Mouse (Mus musculus): ENCODE measurements around the gene Serpind1. TPM values are rescaled to one million over a fixed set of nuclear protein-coding genes. Genes with fewer than 3 reads are reported as not detected.

The Serpind1 gene
- polyA plus RNA-seq, 1 experiment from 2014 or later = 0.67 TPM

- 77% methylated on average over 7 of the region's 7 CpGs for WGBS
- no peak for ATAC-seq (replicated peaks; ENCODE audit: extremely low read depth, insufficient read depth, low FRiP score)
- Histone ChIP-seq H3K4me3 (ENCODE audit: low read length) (no peak overlapping the region), H3K36me3 (ENCODE audit: control insufficient read depth, insufficient read depth) (peaks cover 14% of the 10 kb centered on the region), H3K4me2 (ENCODE audit: low read depth, low read length) (no peak overlapping the region), H3K27me3 (ENCODE audit: control insufficient read depth, insufficient read depth, low read length) (no peaks in the 10 kb centered on the region), H3K27ac (ENCODE audit: low read length) (no peak overlapping the region), H3K9ac (ENCODE audit: low read length) (no peak overlapping the region), H3K4me1 (ENCODE audit: control insufficient read depth, insufficient read depth, low read length) (no peaks in the 10 kb centered on the region), H3K9me3 (replicated peaks; ENCODE audit: control insufficient read depth, low read length) (no peaks in the 10 kb centered on the region)
Measured at GRCm38 (mm10) chr16:17339701-17340100, 8.5 kb downstream of the Serpind1 start.

GRCm38 (mm10) chr16:17340705-17341104 lies 9.5 kb downstream of the Serpind1 start:
- no peak overlapping the region for H3K4me2 ChIP-seq (ENCODE audit: low read depth, low read length)
- WGBS = 80% methylated on average over 2 of the region's 2 CpGs
- H3K27me3 ChIP-seq (ENCODE audit: control insufficient read depth, insufficient read depth, low read length) = no peaks in the 10 kb centered on the region
- no peak for ATAC-seq (replicated peaks; ENCODE audit: extremely low read depth, insufficient read depth, low FRiP score)
- no peak overlapping the region for H3K4me3 ChIP-seq (ENCODE audit: low read length)
- H3K36me3 ChIP-seq (ENCODE audit: control insufficient read depth, insufficient read depth) = peaks cover 14% of the 10 kb centered on the region
- no peak overlapping the region for H3K9ac ChIP-seq (ENCODE audit: low read length)
- H3K27ac ChIP-seq (ENCODE audit: low read length) = no peak overlapping the region
- H3K9me3 ChIP-seq (replicated peaks; ENCODE audit: control insufficient read depth, low read length) = no peaks in the 10 kb centered on the region
- H3K4me1 ChIP-seq (ENCODE audit: control insufficient read depth, insufficient read depth, low read length) = no peaks in the 10 kb centered on the region

GRCm38 (mm10) chr16:17341847-17342246 lies 10.7 kb downstream of the Serpind1 start:
- H3K9me3 ChIP-seq (replicated peaks; ENCODE audit: control insufficient read depth, low read length) = no peaks in the 10 kb centered on the region
- no peaks in the 10 kb centered on the region for H3K4me1 ChIP-seq (ENCODE audit: control insufficient read depth, insufficient read depth, low read length)
- H3K4me3 ChIP-seq (ENCODE audit: low read length) = no peak overlapping the region
- peaks cover 14% of the 10 kb centered on the region for H3K36me3 ChIP-seq (ENCODE audit: control insufficient read depth, insufficient read depth)
- ATAC-seq (replicated peaks; ENCODE audit: extremely low read depth, insufficient read depth, low FRiP score) = no peak
- H3K27me3 ChIP-seq (ENCODE audit: control insufficient read depth, insufficient read depth, low read length) = no peaks in the 10 kb centered on the region
- no peak overlapping the region for H3K4me2 ChIP-seq (ENCODE audit: low read depth, low read length)
- H3K9ac ChIP-seq (ENCODE audit: low read length) = no peak overlapping the region
- WGBS = 87% methylated on average over 4 of the region's 4 CpGs
- no peak overlapping the region for H3K27ac ChIP-seq (ENCODE audit: low read length)

- H3K4me3 ChIP-seq (ENCODE audit: low read length) = no peak overlapping the region
- no peaks in the 10 kb centered on the region for H3K9me3 ChIP-seq (replicated peaks; ENCODE audit: control insufficient read depth, low read length)
- H3K27ac ChIP-seq (ENCODE audit: low read length) = no peak overlapping the region
- no peak overlapping the region for H3K4me2 ChIP-seq (ENCODE audit: low read depth, low read length)
- peaks cover 17% of the 10 kb centered on the region for H3K36me3 ChIP-seq (ENCODE audit: control insufficient read depth, insufficient read depth)
- no peak for ATAC-seq (replicated peaks; ENCODE audit: extremely low read depth, insufficient read depth, low FRiP score)
- WGBS = 57% methylated on average over 8 of the region's 8 CpGs
- H3K9ac ChIP-seq (ENCODE audit: low read length) = no peak overlapping the region
- H3K27me3 ChIP-seq (ENCODE audit: control insufficient read depth, insufficient read depth, low read length) = no peaks in the 10 kb centered on the region
- H3K4me1 ChIP-seq (ENCODE audit: control insufficient read depth, insufficient read depth, low read length) = no peaks in the 10 kb centered on the region
Measured at GRCm38 (mm10) chr16:17345141-17345812, 14.1 kb downstream of the Serpind1 start.

- Histone ChIP-seq H3K4me1 (ENCODE audit: control insufficient read depth, insufficient read depth, low read length) (no peaks in the 10 kb centered on the region), H3K9me3 (replicated peaks; ENCODE audit: control insufficient read depth, low read length) (no peaks in the 10 kb centered on the region), H3K9ac (ENCODE audit: low read length) (no peak overlapping the region), H3K27me3 (ENCODE audit: control insufficient read depth, insufficient read depth, low read length) (no peaks in the 10 kb centered on the region), H3K36me3 (ENCODE audit: control insufficient read depth, insufficient read depth) (peaks cover 20% of the 10 kb centered on the region), H3K4me2 (ENCODE audit: low read depth, low read length) (no peak overlapping the region), H3K4me3 (ENCODE audit: low read length) (no peak overlapping the region), H3K27ac (ENCODE audit: low read length) (no peak overlapping the region)
- ATAC-seq (replicated peaks; ENCODE audit: extremely low read depth, insufficient read depth, low FRiP score) = no peak
- 84% methylated on average over 2 of the region's 2 CpGs for WGBS
Measured at GRCm38 (mm10) chr16:17345813-17346155, 14.6 kb downstream of the Serpind1 start.

- no peaks in the 10 kb centered on the region for H3K27me3 ChIP-seq (ENCODE audit: control insufficient read depth, insufficient read depth, low read length)
Measured at GRCm38 (mm10) chr16:17346766-17347165, 15.6 kb downstream of the Serpind1 start.

GRCm38 (mm10) chr16:17356031-17356430 lies 24.9 kb downstream of the Serpind1 start:
- no peak overlapping the region for H3K9ac ChIP-seq (ENCODE audit: low read length)
- no peak for ATAC-seq (replicated peaks; ENCODE audit: extremely low read depth, insufficient read depth, low FRiP score)
- no peaks in the 10 kb centered on the region for H3K9me3 ChIP-seq (replicated peaks; ENCODE audit: control insufficient read depth, low read length)
- no peaks in the 10 kb centered on the region for H3K27me3 ChIP-seq (ENCODE audit: control insufficient read depth, insufficient read depth, low read length)
- no peaks in the 10 kb centered on the region for H3K4me1 ChIP-seq (ENCODE audit: control insufficient read depth, insufficient read depth, low read length)
- no peak overlapping the region for H3K4me2 ChIP-seq (ENCODE audit: low read depth, low read length)
- H3K36me3 ChIP-seq (ENCODE audit: control insufficient read depth, insufficient read depth) = peaks cover 48% of the 10 kb centered on the region
- no peak overlapping the region for H3K4me3 ChIP-seq (ENCODE audit: low read length)
- no peak overlapping the region for H3K27ac ChIP-seq (ENCODE audit: low read length)
- 84% methylated on average over 6 of the region's 6 CpGs for WGBS

More at GRCm38 (mm10) chr16:17346766-17347165, 15.6 kb downstream of the Serpind1 start:
- Histone ChIP-seq H3K36me3 (ENCODE audit: control insufficient read depth, insufficient read depth) (peaks cover 25% of the 10 kb centered on the region), H3K4me2 (ENCODE audit: low read depth, low read length) (no peak overlapping the region), H3K27ac (ENCODE audit: low read length) (no peak overlapping the region), H3K9me3 (replicated peaks; ENCODE audit: control insufficient read depth, low read length) (no peaks in the 10 kb centered on the region), H3K4me1 (ENCODE audit: control insufficient read depth, insufficient read depth, low read length) (no peaks in the 10 kb centered on the region), H3K9ac (ENCODE audit: low read length) (no peak overlapping the region), H3K4me3 (ENCODE audit: low read length) (no peak overlapping the region)
- no peak for ATAC-seq (replicated peaks; ENCODE audit: extremely low read depth, insufficient read depth, low FRiP score)
- 88% methylated on average over 1 of the region's 1 CpGs for WGBS

GRCm38 (mm10) chr16:17358787-17359186 lies 27.6 kb downstream of the Serpind1 start:
- Histone ChIP-seq H3K4me1 (ENCODE audit: control insufficient read depth, insufficient read depth, low read length) (no peaks in the 10 kb centered on the region), H3K9ac (ENCODE audit: low read length) (no peak overlapping the region), H3K9me3 (replicated peaks; ENCODE audit: control insufficient read depth, low read length) (no peaks in the 10 kb centered on the region), H3K4me3 (ENCODE audit: low read length) (no peak overlapping the region), H3K27me3 (ENCODE audit: control insufficient read depth, insufficient read depth, low read length) (no peaks in the 10 kb centered on the region), H3K4me2 (ENCODE audit: low read depth, low read length) (no peak overlapping the region), H3K36me3 (ENCODE audit: control insufficient read depth, insufficient read depth) (peaks cover 34% of the 10 kb centered on the region), H3K27ac (ENCODE audit: low read length) (no peak overlapping the region)
- WGBS = 95% methylated on average over 4 of the region's 4 CpGs
- ATAC-seq (replicated peaks; ENCODE audit: extremely low read depth, insufficient read depth, low FRiP score) = no peak

GRCm38 (mm10) chr16:17382306-17382705 lies 51.1 kb downstream of the Serpind1 start:
- no peaks in the 10 kb centered on the region; the same call in 1 of the 2 replicates for H3K4me1 ChIP-seq (ENCODE audit: control insufficient read depth, insufficient read depth, low read length)
- no peaks in the 10 kb centered on the region for H3K27me3 ChIP-seq (ENCODE audit: control insufficient read depth, insufficient read depth, low read length)
- no peak overlapping the region for H3K4me2 ChIP-seq (ENCODE audit: low read depth, low read length)
- H3K9ac ChIP-seq (ENCODE audit: low read length) = no peak overlapping the region
- peaks cover 13% of the 10 kb centered on the region; the same call in 1 of the 2 replicates for H3K36me3 ChIP-seq (ENCODE audit: control insufficient read depth, insufficient read depth)
- WGBS = 52% methylated on average over 4 of the region's 4 CpGs
- ATAC-seq (replicated peaks; ENCODE audit: extremely low read depth, insufficient read depth, low FRiP score) = no peak
- no peak overlapping the region for H3K4me3 ChIP-seq (ENCODE audit: low read length)
- H3K9me3 ChIP-seq (replicated peaks; ENCODE audit: control insufficient read depth, low read length) = no peaks in the 10 kb centered on the region
- H3K27ac ChIP-seq (ENCODE audit: low read length) = peak overlapping the region; percentile 31; the same call in 1 of the 2 replicates

Measured in heart, embryonic 16.5 days (tissue).